8 mouse cellular contexts compared by ENCODE assay signal in the genomic region with DNA sequence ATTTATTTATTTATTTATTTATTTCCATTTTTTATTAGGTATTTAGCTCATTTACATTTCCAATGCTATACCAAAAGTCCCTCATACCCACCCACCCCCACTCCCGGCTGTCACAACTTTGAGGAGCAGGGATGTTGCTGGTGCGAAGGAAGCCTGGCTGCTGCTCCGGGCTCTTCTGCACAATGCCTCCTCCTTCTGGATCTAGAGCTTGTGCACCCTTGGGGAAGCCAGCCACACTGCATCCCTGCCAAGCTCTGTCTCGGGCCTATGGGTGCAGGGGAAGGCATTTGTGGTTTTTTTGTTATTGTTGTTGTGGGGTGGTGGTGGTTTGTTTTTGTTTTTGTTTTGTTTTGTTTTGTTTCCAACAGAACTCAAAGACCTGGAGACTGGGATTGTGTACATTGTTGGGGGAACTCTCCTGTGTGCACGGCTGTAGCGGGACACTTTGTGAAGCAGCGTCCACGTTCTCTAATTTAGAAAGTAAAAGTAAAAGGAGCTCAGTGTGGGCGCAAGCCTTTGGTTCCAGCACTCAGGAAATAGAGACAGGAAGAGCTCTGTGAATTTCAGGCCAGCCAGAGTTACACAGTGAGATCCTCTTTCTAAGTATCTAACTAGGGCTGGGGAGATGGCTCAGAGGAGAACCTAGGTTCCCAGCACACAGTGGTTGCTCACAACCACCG. TPM values are rescaled to one million over a fixed set of nuclear protein-coding genes. Genes with fewer than 3 reads are reported as not detected.
DNase-seq lines count a peak whose midpoint lies in the region; ATAC-seq and TF ChIP-seq lines count a peak whose summit lies in the region.

No protein-coding gene starts in this region.

- TF ChIP-seq CTCF in cerebellum, adult 2 months (IDR thresholded peaks at IDR 0.05; ENCODE audit: borderline replicate concordance, insufficient read depth, low read depth, low read length) = no peak
- TF ChIP-seq CTCF in brain, embryonic 14.5 days (IDR thresholded peaks at IDR 0.05; ENCODE audit: borderline replicate concordance, extremely low read depth, insufficient read depth, insufficient read length) = no peak

- peak overlapping the region; percentile 21; the same call in 1 of the 2 replicates for H3K9ac ChIP-seq in heart, embryonic 13.5 days

- WGBS in cerebellum, adult 2 months = 74% methylated on average over 10 of the region's 10 CpGs
- 62% methylated on average over 10 of the region's 10 CpGs for WGBS in heart, embryonic 13.5 days

- no peaks in the 10 kb centered on the region for H3K27me3 ChIP-seq in cerebellum, adult 2 months (ENCODE audit: control insufficient read depth, insufficient read depth, low read length)
- no peaks in the 10 kb centered on the region for H3K27me3 ChIP-seq in heart, embryonic 13.5 days (replicated peaks)
- H3K27me3 ChIP-seq in megakaryocyte, embryonic 14.5 days (replicated peaks) = no peaks in the 10 kb centered on the region

- no peaks in the 10 kb centered on the region for H3K36me3 ChIP-seq in heart, embryonic 13.5 days
- no peaks in the 10 kb centered on the region for H3K36me3 ChIP-seq in megakaryocyte, embryonic 14.5 days (replicated peaks; ENCODE audit: low read length)

- H3K4me2 ChIP-seq in heart, embryonic 13.5 days = peak overlapping the region; percentile 62

- H3K27ac ChIP-seq in cerebellum, adult 2 months (ENCODE audit: insufficient read depth, low read length) = peak overlapping the region; percentile 32; the same call in 1 of the 2 replicates
- H3K27ac ChIP-seq in heart, embryonic 13.5 days (replicated peaks) = 0 out of 2 replicates have a peak overlapping the region, but pooled peaks have one; percentile 20

- H3K4me1 ChIP-seq in cerebellum, adult 2 months (ENCODE audit: control insufficient read depth, insufficient read depth, low read length) = no peaks in the 10 kb centered on the region
- H3K4me1 ChIP-seq in heart, embryonic 13.5 days = peaks cover 8% of the 10 kb centered on the region; the same call in 1 of the 2 replicates
- peaks cover 32% of the 10 kb centered on the region for H3K4me1 ChIP-seq in megakaryocyte, embryonic 14.5 days

- no peak for DNase-seq in cerebellum, adult 2 months
- no peak for DNase-seq in cerebellum, adult 8-10 months
- peak; percentile 18 for DNase-seq in brain, embryonic 14.5 days (ENCODE audit: low read depth)
- peak; percentile 39 to 49 for DNase-seq in kidney, postnatal 36 days
- DNase-seq in thymus, postnatal 0 days (ENCODE audit: low spot score) = peak; percentile 55
- DNase-seq in cerebellum, postnatal 25 days = no peak

- no peaks in the 10 kb centered on the region for H3K9me3 ChIP-seq in heart, embryonic 13.5 days
- no peaks in the 10 kb centered on the region for H3K9me3 ChIP-seq in megakaryocyte, embryonic 14.5 days

- H3K4me3 ChIP-seq in cerebellum, adult 2 months (replicated peaks; ENCODE audit: insufficient read depth, low read depth, low read length) = no peak overlapping the region
- peak overlapping the region; percentile 25 for H3K4me3 ChIP-seq in heart, embryonic 13.5 days
- peak overlapping the region; percentile 93 for H3K4me3 ChIP-seq in megakaryocyte, embryonic 14.5 days (replicated peaks)

- no peak for TF ChIP-seq POLR2A in cerebellum, adult 2 months (IDR thresholded peaks at IDR 0.05; ENCODE audit: borderline replicate concordance, insufficient read depth, low read length)
- TF ChIP-seq POLR2A in brain, embryonic 14.5 days (IDR thresholded peaks at IDR 0.05; ENCODE audit: borderline replicate concordance, extremely low read depth, insufficient read depth, insufficient read length, poor library complexity, severe bottlenecking) = no peak

- ATAC-seq in heart, embryonic 13.5 days (ENCODE audit: extremely low read depth, insufficient number of reproducible peaks, low FRiP score, low TSS enrichment) = no peak

RNA-seq across cellular contexts. Expression of a gene that starts 10.6 kb away (rescaled TPM):
- polyA plus RNA-seq in cerebellum, adult 2 months (2012; rRNA removed) = 13.9 and 14.4 TPM in 2 replicates
- polyA plus RNA-seq in brain, embryonic 14.5 days (2012; rRNA removed) = 7.9 and 10.2 TPM in 2 replicates
- 2.4 and 2.7 TPM in 2 replicates for polyA plus RNA-seq in heart, embryonic 13.5 days (2015; fragmentation: Nextera tagmentation; extraction: Ambion mirVana)
- polyA plus RNA-seq in megakaryocyte, embryonic 14.5 days (2012; ENCODE audit: insufficient read depth, low replicate concordance) = 0.54 TPM in 1 of 2 replicates, not detected in the other
- 368 and 376 TPM in 2 replicates for polyA plus RNA-seq in thymus, postnatal 0 days (2015; fragmentation: Nextera tagmentation; extraction: Ambion mirVana)

RNA-seq across cellular contexts. Expression of a gene that starts 39.7 kb away (rescaled TPM):
- polyA plus RNA-seq in cerebellum, adult 2 months (2012; rRNA removed) = 363 and 385 TPM in 2 replicates
- polyA plus RNA-seq in brain, embryonic 14.5 days (2012; rRNA removed) = 96.0 and 138 TPM in 2 replicates
- 4.6 and 4.7 TPM in 2 replicates for polyA plus RNA-seq in heart, embryonic 13.5 days (2015; fragmentation: Nextera tagmentation; extraction: Ambion mirVana)
- polyA plus RNA-seq in megakaryocyte, embryonic 14.5 days (2012; ENCODE audit: insufficient read depth, low replicate concordance) = 0.62 and 3.1 TPM in 2 replicates
- polyA plus RNA-seq in thymus, postnatal 0 days (2015; fragmentation: Nextera tagmentation; extraction: Ambion mirVana) = 17.2 and 23.6 TPM in 2 replicates

RNA-seq across cellular contexts. Expression of a gene that starts 52.2 kb away (rescaled TPM):
- polyA plus RNA-seq in cerebellum, adult 2 months (2012; rRNA removed) = 85.0 and 91.3 TPM in 2 replicates
- polyA plus RNA-seq in brain, embryonic 14.5 days (2012; rRNA removed) = 114 and 124 TPM in 2 replicates
- polyA plus RNA-seq in heart, embryonic 13.5 days (2015; fragmentation: Nextera tagmentation; extraction: Ambion mirVana) = 96.0 and 110 TPM in 2 replicates
- 12.3 and 28.6 TPM in 2 replicates for polyA plus RNA-seq in megakaryocyte, embryonic 14.5 days (2012; ENCODE audit: insufficient read depth, low replicate concordance)
- 244 and 247 TPM in 2 replicates for polyA plus RNA-seq in thymus, postnatal 0 days (2015; fragmentation: Nextera tagmentation; extraction: Ambion mirVana)

Comparison
In these comparisons a context has a peak if more than half of its experiments do, and no peak if none do; other contexts are left out.
1. DNase-seq: peak in brain, embryonic 14.5 days (single experiment), kidney, postnatal 36 days (2 of 2) and thymus, postnatal 0 days (single experiment); none in cerebellum, adult 2 months (0 of 2), cerebellum, adult 8-10 months (single experiment) and cerebellum, postnatal 25 days (0 of 2).
2. RNA of a gene that starts 10.6 kb away (polyA plus RNA-seq): 368 to 376 TPM in thymus, postnatal 0 days; 13.9 to 14.4 TPM in cerebellum, adult 2 months, 7.9 to 10.2 TPM in brain, embryonic 14.5 days, 2.4 to 2.7 TPM in heart, embryonic 13.5 days and 0.54 TPM in megakaryocyte, embryonic 14.5 days; every median in the first group is over 10 times any median in the second.